8 mouse cellular contexts compared by ENCODE assay signal in genomic region chr15:89196313-89196706, GRCm38 (mm10). TPM values are rescaled to one million over a fixed set of nuclear protein-coding genes. Genes with fewer than 3 reads are reported as not detected.
DNase-seq lines count a peak whose midpoint lies in the region; ATAC-seq and TF ChIP-seq lines count a peak whose summit lies in the region.

Gene Dennd6b, minus strand, starts transcription at chr15:89196496.

- intact Hi-C loops in heart, adult 2 months (cut with DNase I): loop anchor here (1.0 to 2.0 kb wide), 4 partner anchors 15 to 68 kb away; partner anchors contain the start of genes Hdac10, Plxnb2 and Ppp6r2

- H3K4me3 ChIP-seq in embryonic facial prominence, embryonic 13.5 days: peak within 1 kb of the TSS; percentile 83
- peak within 1 kb of the TSS; percentile 84 for H3K4me3 ChIP-seq in heart, adult 2 months
- peak within 1 kb of the TSS; percentile 89 for H3K4me3 ChIP-seq in limb, embryonic 13.5 days
- H3K4me3 ChIP-seq in midbrain, embryonic 16.5 days (ENCODE audit: low read depth, low read length): peak within 1 kb of the TSS; percentile 94

- H3K4me2 ChIP-seq in embryonic facial prominence, embryonic 13.5 days: peak within 1 kb of the TSS; percentile 72
- H3K4me2 ChIP-seq in limb, embryonic 13.5 days (replicated peaks): peak within 1 kb of the TSS; percentile 78
- H3K4me2 ChIP-seq in midbrain, embryonic 16.5 days (ENCODE audit: low read length): peak within 1 kb of the TSS; percentile 78

- no peaks in the 10 kb centered on the region for H3K27me3 ChIP-seq in embryonic facial prominence, embryonic 13.5 days
- H3K27me3 ChIP-seq in heart, adult 2 months (ENCODE audit: control insufficient read depth, insufficient read depth, low read length): no peaks in the 10 kb centered on the region
- H3K27me3 ChIP-seq in limb, embryonic 13.5 days: no peaks in the 10 kb centered on the region
- no peaks in the 10 kb centered on the region for H3K27me3 ChIP-seq in midbrain, embryonic 16.5 days (ENCODE audit: control insufficient read depth, insufficient read depth, low read depth, low read length)

- H3K27ac ChIP-seq in embryonic facial prominence, embryonic 13.5 days: peak within 1 kb of the TSS; percentile 99
- peak within 1 kb of the TSS; percentile 100 for H3K27ac ChIP-seq in heart, adult 2 months
- H3K27ac ChIP-seq in limb, embryonic 13.5 days: peak within 1 kb of the TSS; percentile 99
- peak within 1 kb of the TSS; percentile 99 for H3K27ac ChIP-seq in midbrain, embryonic 16.5 days (ENCODE audit: low read length)

- TF ChIP-seq EP300 in heart, adult 2 months (IDR thresholded peaks at IDR 0.05; ENCODE audit: insufficient read depth, low read depth, low read length): peak; percentile 76; the same call in 1 of the 2 replicates

- ATAC-seq in embryonic facial prominence, embryonic 13.5 days (ENCODE audit: insufficient number of reproducible peaks, insufficient read depth, low FRiP score, low TSS enrichment, low read depth): peak; percentile 95
- peak; percentile 98 for ATAC-seq in limb, embryonic 13.5 days (ENCODE audit: low FRiP score, low read depth)
- peak; percentile 98 for ATAC-seq in midbrain, embryonic 16.5 days

- H3K36me3 ChIP-seq in embryonic facial prominence, embryonic 13.5 days: 0 out of 2 replicates have a peak, but pooled peaks cover 8% of the 10 kb centered on the region
- no peaks in the 10 kb centered on the region for H3K36me3 ChIP-seq in heart, adult 2 months (ENCODE audit: control insufficient read depth, insufficient read depth, low read length)
- no peaks in the 10 kb centered on the region; the same call in 1 of the 2 replicates for H3K36me3 ChIP-seq in limb, embryonic 13.5 days
- no peaks in the 10 kb centered on the region for H3K36me3 ChIP-seq in midbrain, embryonic 16.5 days (ENCODE audit: control insufficient read depth, insufficient read depth, low read length)

- peaks cover 20% of the 10 kb centered on the region for H3K4me1 ChIP-seq in embryonic facial prominence, embryonic 13.5 days
- H3K4me1 ChIP-seq in heart, adult 2 months (ENCODE audit: control insufficient read depth, insufficient read depth, low read length): peaks cover 6% of the 10 kb centered on the region
- H3K4me1 ChIP-seq in limb, embryonic 13.5 days: peaks cover 15% of the 10 kb centered on the region
- peaks cover 16% of the 10 kb centered on the region for H3K4me1 ChIP-seq in midbrain, embryonic 16.5 days (ENCODE audit: control insufficient read depth, insufficient read depth, low read length)

- under 1% methylated on average over 38 of the region's 38 CpGs for WGBS in embryonic facial prominence, embryonic 13.5 days
- WGBS in heart, adult 2 months: under 1% methylated on average over 38 of the region's 38 CpGs
- WGBS in limb, embryonic 13.5 days: under 1% methylated on average over 38 of the region's 38 CpGs
- WGBS in midbrain, embryonic 16.5 days: under 1% methylated on average over 38 of the region's 38 CpGs

- H3K9me3 ChIP-seq in embryonic facial prominence, embryonic 13.5 days: no peaks in the 10 kb centered on the region
- H3K9me3 ChIP-seq in limb, embryonic 13.5 days: no peaks in the 10 kb centered on the region
- H3K9me3 ChIP-seq in midbrain, embryonic 16.5 days (replicated peaks; ENCODE audit: control insufficient read depth, low read length, poor library complexity, severe bottlenecking): no peaks in the 10 kb centered on the region

- H3K79me2 ChIP-seq in heart, adult 2 months (replicated peaks; ENCODE audit: control insufficient read depth, insufficient read depth, low read length): no peaks in the 10 kb centered on the region

- DNase-seq in 3134 (ENCODE audit: extremely low read depth, insufficient read length, low spot score): peak; percentile 93
- peak; percentile 96 to 97 for DNase-seq in adrenal gland, postnatal 36 days
- DNase-seq in heart, adult 2 months: peak; percentile 94 to 97
- DNase-seq in kidney, adult 8-10 months: peak; percentile 97 to 98
- DNase-seq in spleen, postnatal 10 days (ENCODE audit: low spot score in 2 of 2): peak; percentile 93 to 98

- no peak; the same call in 1 of the 2 replicates for TF ChIP-seq POLR2A in heart, adult 2 months (IDR thresholded peaks at IDR 0.05; ENCODE audit: insufficient read depth, low read depth, low read length)

- TF ChIP-seq CTCF in heart, adult 2 months (IDR thresholded peaks at IDR 0.05): peak; percentile 99

- peak within 1 kb of the TSS; percentile 97 for H3K9ac ChIP-seq in embryonic facial prominence, embryonic 13.5 days
- H3K9ac ChIP-seq in heart, adult 2 months (ENCODE audit: low read depth, low read length): peak within 1 kb of the TSS; percentile 98
- H3K9ac ChIP-seq in limb, embryonic 13.5 days: peak within 1 kb of the TSS; percentile 96
- H3K9ac ChIP-seq in midbrain, embryonic 16.5 days (ENCODE audit: low read depth, low read length): peak within 1 kb of the TSS; percentile 99

RNA-seq across cellular contexts. Expression of gene Dennd6b, which starts in this region (rescaled TPM):
- total RNA-seq in adrenal gland, postnatal 36 days (2021): 1 to 10 TPM; 4.9 to 5.2 TPM
- polyA plus RNA-seq in embryonic facial prominence, embryonic 13.5 days (2015; fragmentation: Nextera tagmentation; extraction: Ambion mirVana): 21.3 TPM in 2 replicates
- 1 to 10 TPM; 8.4 to 9.1 TPM for total RNA-seq in heart, adult 2 months (2021)
- 24.0 and 27.7 TPM in 2 replicates for polyA plus RNA-seq in heart, adult 2 months (2012; rRNA removed)
- 22.8 and 25.8 TPM in 2 replicates for polyA plus RNA-seq in limb, embryonic 13.5 days (2015; fragmentation: Nextera tagmentation; extraction: Ambion mirVana)
- 120 and 124 TPM in 2 replicates for polyA plus RNA-seq in midbrain, embryonic 16.5 days (2015; fragmentation: Nextera tagmentation; extraction: Ambion mirVana)

Comparison
In these comparisons a context has a peak if more than half of its experiments do, and no peak if none do; other contexts are left out.
1. Peak in every context shown above with its lines: DNase-seq, ATAC-seq, H3K4me3 ChIP-seq and H3K27ac ChIP-seq.